Mouse (Mus musculus) spleen, adult 12 weeks (tissue): ENCODE data around the gene Crnn.

Experiments
- DNase-seq: peaks from one replicate; pipeline ENCODE4 v3.0.0; 2022; ENCODE audit warnings: low spot score

Gene Crnn

GRCm38 (mm10) chr3:93144510-93145051, at the start of gene Crnn:
Crnn (plus strand) TSS chr3:93144787.
- DNase-seq, result no peak

- DNase-seq, result no peak
These were observed 48.1 kb upstream of the Crnn start for GRCm38 (mm10) chr3:93096447-93096846.

GRCm38 (mm10) chr3:93111668-93112067, 32.9 kb upstream of the Crnn start:
- no peak for DNase-seq

- no peak for DNase-seq
These were observed 30.1 kb upstream of the Crnn start for GRCm38 (mm10) chr3:93114481-93114880.

- no peak for DNase-seq
These were observed 25.5 kb upstream of the Crnn start for GRCm38 (mm10) chr3:93119101-93119500.

GRCm38 (mm10) chr3:93128052-93128451, 16.5 kb upstream of the Crnn start:
- no peak for DNase-seq

- no peak for DNase-seq
These were observed 15.5 kb upstream of the Crnn start for GRCm38 (mm10) chr3:93129076-93129475.

- no peak for DNase-seq
These were observed 14.1 kb upstream of the Crnn start for GRCm38 (mm10) chr3:93130460-93130859.

- DNase-seq, result no peak
These were observed 17.9 kb downstream of the Crnn start for GRCm38 (mm10) chr3:93162502-93162901.

GRCm38 (mm10) chr3:93162996-93163592, 18.5 kb downstream of the Crnn start:
- DNase-seq, result no peak

GRCm38 (mm10) chr3:93180856-93181255, 36.3 kb downstream of the Crnn start:
- no peak for DNase-seq

GRCm38 (mm10) chr3:93196978-93197377, 52.4 kb downstream of the Crnn start, which contains the start of gene Flg2:
Flg2 (plus strand) TSS chr3:93197278.
- no peak for DNase-seq
